Mouse (Mus musculus): ENCODE data around the gene Grn. TPM values are rescaled to one million over a fixed set of nuclear protein-coding genes. Genes with fewer than 3 reads are reported as not detected.

Grn gene
- total RNA-seq (2012; rRNA removed) = 81.5 and 154 TPM in 2 replicates

GRCm38 (mm10) chr11:102430121-102431017 is at the start of gene Grn:
Gene Grn, plus strand, starts transcription at chr11:102430315.
- H3K9me3 ChIP-seq (ENCODE audit: control insufficient read depth, insufficient read depth, low read depth, low read length) = no peaks in the 10 kb centered on the region

DNA sequence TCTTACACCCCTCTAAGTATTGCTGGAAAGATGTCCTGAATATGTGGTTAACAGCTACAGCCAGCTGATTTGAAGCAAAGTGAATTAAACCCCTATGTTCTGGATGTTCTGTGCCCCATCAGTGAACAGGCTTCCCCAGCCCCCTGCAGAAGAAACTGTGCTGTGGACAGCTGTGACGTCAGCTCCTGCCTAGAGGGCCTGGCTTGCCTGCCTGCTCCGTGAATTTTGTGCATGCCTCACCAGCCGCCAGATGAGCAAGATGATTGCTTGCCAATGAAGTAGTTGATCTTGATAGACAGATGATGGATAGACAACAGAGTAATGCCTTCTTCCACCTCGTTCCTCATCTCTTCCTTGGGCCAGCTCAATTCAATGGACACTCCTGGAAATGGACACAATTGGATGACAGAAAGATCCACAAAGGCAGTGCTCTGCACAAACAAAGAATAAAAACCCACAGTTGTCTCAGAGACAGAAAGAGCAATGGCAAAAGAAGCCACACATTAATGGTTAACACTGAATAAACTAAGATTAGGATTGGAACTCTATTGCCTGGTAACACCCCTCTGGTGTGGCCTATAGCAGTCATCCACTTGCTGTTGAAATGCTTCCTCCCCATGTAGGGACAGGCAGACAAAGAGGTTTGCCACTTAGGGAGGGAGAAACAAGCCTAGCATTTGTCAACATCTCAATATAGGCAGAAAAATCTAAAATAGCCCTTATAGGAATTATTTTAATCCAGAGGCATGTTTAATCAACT is 48.6 kb upstream of the Grn start:
- Histone ChIP-seq H3K9ac (ENCODE audit: insufficient read depth, low read depth, low read length, poor library complexity, severe bottlenecking) (no peak overlapping the region), H3K4me3 (ENCODE audit: insufficient read depth in 1 of 2, low read depth in 1 of 2, low read length in 2 of 2, poor library complexity in 1 of 2, severe bottlenecking in 1 of 2) (no peak overlapping the region), H3K27ac (ENCODE audit: insufficient read depth, low read depth, low read length, poor library complexity, severe bottlenecking) (no peak overlapping the region), H3K4me1 (ENCODE audit: control insufficient read depth in 2 of 2, insufficient read depth in 2 of 2, low read length in 2 of 2, poor library complexity in 1 of 2) (peaks cover 0 to 7% of the 10 kb centered on the region in 2 experiments; a peak in 1 of 4 replicates), H3K9me3 (ENCODE audit: control insufficient read depth, insufficient read depth, low read depth, low read length) (no peaks in the 10 kb centered on the region), H3K36me3 (ENCODE audit: control insufficient read depth, insufficient read depth, low read length, poor library complexity, severe bottlenecking) (no peaks in the 10 kb centered on the region)
- in situ Hi-C loops (cut with MboI; ENCODE audit: low sequenced_read_pairs in 2 of 2, unreplicated experiment in 2 of 2) = no loop called here
- TF ChIP-seq ZC3H11A (IDR thresholded peaks at IDR 0.05; ENCODE audit: borderline replicate concordance, low read depth, low read length) (no peak), ZNF384 (IDR thresholded peaks at IDR 0.05; ENCODE audit: low read depth, low read length) (no peak), HCFC1 (IDR thresholded peaks at IDR 0.05; ENCODE audit: borderline replicate concordance, insufficient read depth, low read length) (no peak), MAFK (IDR thresholded peaks at IDR 0.05; ENCODE audit: insufficient read depth, low read depth, low read length) (no peak), CHD2 (IDR thresholded peaks at IDR 0.05; ENCODE audit: low read depth, low read length) (no peak)
- DNase-seq (ENCODE audit: low read depth, low spot score) = no peak

More at GRCm38 (mm10) chr11:102430121-102431017, at the start of gene Grn:
- peak; percentile 95 for DNase-seq (ENCODE audit: low read depth, low spot score)
- peak within 1 kb of the TSS; percentile 87 for H3K9ac ChIP-seq (ENCODE audit: insufficient read depth, low read depth, low read length, poor library complexity, severe bottlenecking)
- peaks cover 21% of the 10 kb centered on the region for H3K36me3 ChIP-seq (ENCODE audit: control insufficient read depth, insufficient read depth, low read length, poor library complexity, severe bottlenecking)
- TF ChIP-seq HCFC1 (IDR thresholded peaks at IDR 0.05; ENCODE audit: borderline replicate concordance, insufficient read depth, low read length) (no peak; the same call in 1 of the 2 replicates), ZNF384 (IDR thresholded peaks at IDR 0.05; ENCODE audit: low read depth, low read length) (0 out of 2 replicates have a peak, but pooled peaks have one; percentile 23), CHD2 (IDR thresholded peaks at IDR 0.05; ENCODE audit: low read depth, low read length) (peak; percentile 39; the same call in 1 of the 2 replicates)
- H3K27ac ChIP-seq (ENCODE audit: insufficient read depth, low read depth, low read length, poor library complexity, severe bottlenecking) = peak within 1 kb of the TSS; percentile 20; the same call in 1 of the 2 replicates
- peaks cover 0 to 8% of the 10 kb centered on the region in 2 experiments; a peak in 3 of 4 replicates for H3K4me1 ChIP-seq (ENCODE audit: control insufficient read depth in 2 of 2, insufficient read depth in 2 of 2, low read length in 2 of 2, poor library complexity in 1 of 2)
- peak within 1 kb of the TSS; percentile 73 to 83 for H3K4me3 ChIP-seq (ENCODE audit: insufficient read depth in 1 of 2, low read depth in 1 of 2, low read length in 2 of 2, poor library complexity in 1 of 2, severe bottlenecking in 1 of 2)
- in situ Hi-C loops (cut with MboI; ENCODE audit: low sequenced_read_pairs in 2 of 2, unreplicated experiment in 2 of 2) = loop anchor here in 1 of 2 experiments (10.0 kb wide), 1 partner anchor 106 kb away; no protein-coding TSS in a partner anchor

DNA sequence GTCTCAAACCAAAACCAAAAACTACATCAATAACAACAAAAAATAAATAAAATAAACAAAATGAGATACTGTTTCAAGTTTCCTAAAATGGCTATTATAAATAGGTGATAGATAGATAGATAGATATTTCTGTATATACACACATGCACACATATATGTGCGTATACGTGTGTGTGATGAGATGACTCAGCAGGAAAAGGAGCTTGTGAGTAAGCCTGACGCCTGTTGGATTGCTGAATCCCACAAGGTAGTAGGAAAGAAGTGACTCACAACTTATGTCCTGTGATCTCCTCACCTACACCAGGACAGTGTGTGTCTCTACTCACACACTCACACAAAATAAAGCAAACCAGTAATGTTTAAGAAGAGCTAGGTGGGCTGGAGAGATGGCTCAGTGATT is 47.3 kb upstream of the Grn start:
- in situ Hi-C loops (cut with MboI; ENCODE audit: low sequenced_read_pairs in 2 of 2, unreplicated experiment in 2 of 2) = no loop called here
- TF ChIP-seq CHD2 (IDR thresholded peaks at IDR 0.05; ENCODE audit: low read depth, low read length) = no peak
- no peak for DNase-seq (ENCODE audit: low read depth, low spot score)
- peaks cover 0 to 3% of the 10 kb centered on the region in 2 experiments; a peak in 1 of 4 replicates for H3K4me1 ChIP-seq (ENCODE audit: control insufficient read depth in 2 of 2, insufficient read depth in 2 of 2, low read length in 2 of 2, poor library complexity in 1 of 2)
- H3K36me3 ChIP-seq (ENCODE audit: control insufficient read depth, insufficient read depth, low read length, poor library complexity, severe bottlenecking) = no peaks in the 10 kb centered on the region
- no peak overlapping the region for H3K4me3 ChIP-seq (ENCODE audit: insufficient read depth in 1 of 2, low read depth in 1 of 2, low read length in 2 of 2, poor library complexity in 1 of 2, severe bottlenecking in 1 of 2)
- no peak overlapping the region for H3K9ac ChIP-seq (ENCODE audit: insufficient read depth, low read depth, low read length, poor library complexity, severe bottlenecking)
- no peaks in the 10 kb centered on the region for H3K9me3 ChIP-seq (ENCODE audit: control insufficient read depth, insufficient read depth, low read depth, low read length)
- H3K27ac ChIP-seq (ENCODE audit: insufficient read depth, low read depth, low read length, poor library complexity, severe bottlenecking) = no peak overlapping the region

- Histone ChIP-seq H3K9me3 (ENCODE audit: control insufficient read depth, insufficient read depth, low read depth, low read length) (no peaks in the 10 kb centered on the region), H3K36me3 (ENCODE audit: control insufficient read depth, insufficient read depth, low read length, poor library complexity, severe bottlenecking) (no peaks in the 10 kb centered on the region), H3K4me3 (ENCODE audit: insufficient read depth in 1 of 2, low read depth in 1 of 2, low read length in 2 of 2, poor library complexity in 1 of 2, severe bottlenecking in 1 of 2) (no peak overlapping the region), H3K27ac (ENCODE audit: insufficient read depth, low read depth, low read length, poor library complexity, severe bottlenecking) (no peak overlapping the region), H3K9ac (ENCODE audit: insufficient read depth, low read depth, low read length, poor library complexity, severe bottlenecking) (no peak overlapping the region), H3K4me1 (ENCODE audit: control insufficient read depth in 2 of 2, insufficient read depth in 2 of 2, low read length in 2 of 2, poor library complexity in 1 of 2) (peaks cover 0 to 3% of the 10 kb centered on the region in 2 experiments; a peak in 1 of 4 replicates)
- TF ChIP-seq MAFK (IDR thresholded peaks at IDR 0.05; ENCODE audit: insufficient read depth, low read depth, low read length) (no peak), ZC3H11A (IDR thresholded peaks at IDR 0.05; ENCODE audit: borderline replicate concordance, low read depth, low read length) (no peak), CHD2 (IDR thresholded peaks at IDR 0.05; ENCODE audit: low read depth, low read length) (no peak)
- DNase-seq (ENCODE audit: low read depth, low spot score) = no peak
- in situ Hi-C loops (cut with MboI; ENCODE audit: low sequenced_read_pairs in 2 of 2, unreplicated experiment in 2 of 2) = no loop called here
Observed at GRCm38 (mm10) chr11:102383365-102384136, 46.6 kb upstream of the Grn start.
